Mouse (Mus musculus): Measurements from ENCODE around the gene Steap3. TPM values are rescaled to one million over a fixed set of nuclear protein-coding genes. Genes with fewer than 3 reads are reported as not detected.

Gene Steap3
- polyA plus RNA-seq, 1 experiment from 2014 or later: 42.6 TPM

GRCm38 (mm10) chr1:120168674-120169073 lies 103.8 kb downstream of the Steap3 start:
- no peak overlapping the region for H3K4me2 ChIP-seq (ENCODE audit: low read depth, low read length)
- ATAC-seq (ENCODE audit: low read depth): no peak
- no peaks in the 10 kb centered on the region for H3K36me3 ChIP-seq (ENCODE audit: control insufficient read depth, insufficient read depth)
- H3K9ac ChIP-seq (ENCODE audit: low read depth, low read length): no peak overlapping the region
- H3K4me3 ChIP-seq (ENCODE audit: low read depth, low read length): no peak overlapping the region
- WGBS (ENCODE audit: insufficient replicate concordance): 77% methylated on average over 7 of the region's 7 CpGs
- no peaks in the 10 kb centered on the region for H3K4me1 ChIP-seq (ENCODE audit: control insufficient read depth, low read depth, low read length)
- no peaks in the 10 kb centered on the region for H3K9me3 ChIP-seq (replicated peaks; ENCODE audit: control insufficient read depth, low read length)
- no peak overlapping the region for H3K27ac ChIP-seq (ENCODE audit: low read length)
- no peaks in the 10 kb centered on the region for H3K27me3 ChIP-seq (ENCODE audit: control insufficient read depth, insufficient read depth, low read depth, low read length)

DNA sequence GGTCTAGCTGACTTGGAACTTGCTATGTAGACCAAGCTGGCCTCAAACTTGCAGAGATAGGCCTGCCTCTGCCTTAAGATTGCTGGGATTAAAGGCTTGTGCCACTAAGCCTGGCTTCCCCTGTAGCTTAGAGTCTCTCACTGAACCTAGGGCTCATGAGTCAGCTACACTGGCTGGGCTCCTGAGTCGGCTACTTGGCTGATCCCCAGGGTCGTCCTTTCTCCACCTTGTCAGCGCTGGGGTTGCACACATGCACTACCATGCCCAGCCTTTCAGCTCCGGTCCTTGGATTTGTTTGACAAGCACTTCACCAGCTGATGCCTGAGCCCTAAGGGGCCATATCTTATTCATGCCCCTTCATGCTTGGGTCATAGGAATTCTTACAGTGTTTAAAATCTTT lies 104.5 kb downstream of the Steap3 start:
- 68% methylated on average over 4 of the region's 4 CpGs for WGBS (ENCODE audit: insufficient replicate concordance)

DNA sequence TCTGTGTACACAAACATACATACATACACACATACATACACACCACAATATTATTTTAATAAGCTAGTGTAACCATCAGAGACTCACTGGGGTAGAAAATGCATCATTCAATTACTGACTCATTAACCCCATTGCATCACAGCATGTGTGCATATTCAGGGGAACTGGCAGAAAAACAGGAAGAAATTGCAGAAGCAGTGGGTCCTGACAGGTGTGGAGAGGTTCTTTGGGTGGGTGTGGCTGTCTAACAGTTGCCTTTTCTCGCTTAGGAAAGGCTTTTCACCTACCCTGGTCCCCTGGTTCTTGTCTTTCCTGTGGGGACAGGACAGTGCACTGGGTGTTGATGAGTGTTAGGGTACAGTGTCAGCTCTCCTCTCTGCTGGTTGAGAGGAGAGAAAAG lies 109.9 kb downstream of the Steap3 start:
- no peak for ATAC-seq (ENCODE audit: low read depth)
- Histone ChIP-seq H3K4me3 (ENCODE audit: low read depth, low read length) (no peak overlapping the region), H3K4me2 (ENCODE audit: low read depth, low read length) (no peak overlapping the region), H3K9me3 (replicated peaks; ENCODE audit: control insufficient read depth, low read length) (no peaks in the 10 kb centered on the region), H3K36me3 (ENCODE audit: control insufficient read depth, insufficient read depth) (no peaks in the 10 kb centered on the region), H3K27me3 (ENCODE audit: control insufficient read depth, insufficient read depth, low read depth, low read length) (no peaks in the 10 kb centered on the region), H3K27ac (ENCODE audit: low read length) (no peak overlapping the region), H3K9ac (ENCODE audit: low read depth, low read length) (no peak overlapping the region), H3K4me1 (ENCODE audit: control insufficient read depth, low read depth, low read length) (no peaks in the 10 kb centered on the region)
- WGBS (ENCODE audit: insufficient replicate concordance): 33% methylated on average over 1 of the region's 1 CpGs

More for the DNA sequence above, 104.5 kb downstream of the Steap3 start:
- H3K4me3 ChIP-seq (ENCODE audit: low read depth, low read length): no peak overlapping the region
- no peak overlapping the region for H3K27ac ChIP-seq (ENCODE audit: low read length)
- H3K36me3 ChIP-seq (ENCODE audit: control insufficient read depth, insufficient read depth): no peaks in the 10 kb centered on the region
- no peak for ATAC-seq (ENCODE audit: low read depth)
- H3K4me2 ChIP-seq (ENCODE audit: low read depth, low read length): no peak overlapping the region
- no peaks in the 10 kb centered on the region for H3K9me3 ChIP-seq (replicated peaks; ENCODE audit: control insufficient read depth, low read length)
- H3K27me3 ChIP-seq (ENCODE audit: control insufficient read depth, insufficient read depth, low read depth, low read length): no peaks in the 10 kb centered on the region
- H3K4me1 ChIP-seq (ENCODE audit: control insufficient read depth, low read depth, low read length): no peaks in the 10 kb centered on the region
- H3K9ac ChIP-seq (ENCODE audit: low read depth, low read length): no peak overlapping the region

- no peak for ATAC-seq (ENCODE audit: low read depth)
- Histone ChIP-seq H3K4me2 (ENCODE audit: low read depth, low read length) (no peak overlapping the region), H3K27ac (ENCODE audit: low read length) (no peak overlapping the region), H3K27me3 (ENCODE audit: control insufficient read depth, insufficient read depth, low read depth, low read length) (no peaks in the 10 kb centered on the region), H3K4me3 (ENCODE audit: low read depth, low read length) (no peak overlapping the region), H3K9me3 (replicated peaks; ENCODE audit: control insufficient read depth, low read length) (no peaks in the 10 kb centered on the region), H3K36me3 (ENCODE audit: control insufficient read depth, insufficient read depth) (no peaks in the 10 kb centered on the region), H3K9ac (ENCODE audit: low read depth, low read length) (no peak overlapping the region), H3K4me1 (ENCODE audit: control insufficient read depth, low read depth, low read length) (no peaks in the 10 kb centered on the region)
- WGBS (ENCODE audit: insufficient replicate concordance): 68% methylated on average over 5 of the region's 5 CpGs
These were observed 111.0 kb downstream of the Steap3 start for GRCm38 (mm10) chr1:120161502-120161901.

- no peaks in the 10 kb centered on the region for H3K36me3 ChIP-seq (ENCODE audit: control insufficient read depth, insufficient read depth)
- H3K9ac ChIP-seq (ENCODE audit: low read depth, low read length): no peak overlapping the region
- no peaks in the 10 kb centered on the region for H3K27me3 ChIP-seq (ENCODE audit: control insufficient read depth, insufficient read depth, low read depth, low read length)
- no peak overlapping the region for H3K4me3 ChIP-seq (ENCODE audit: low read depth, low read length)
- H3K9me3 ChIP-seq (replicated peaks; ENCODE audit: control insufficient read depth, low read length): no peaks in the 10 kb centered on the region
- no peak overlapping the region for H3K4me2 ChIP-seq (ENCODE audit: low read depth, low read length)
- no peak overlapping the region for H3K27ac ChIP-seq (ENCODE audit: low read length)
- WGBS (ENCODE audit: insufficient replicate concordance): 77% methylated on average over 9 of the region's 9 CpGs
- no peaks in the 10 kb centered on the region for H3K4me1 ChIP-seq (ENCODE audit: control insufficient read depth, low read depth, low read length)
- no peak for ATAC-seq (ENCODE audit: low read depth)
These were observed 113.9 kb downstream of the Steap3 start for GRCm38 (mm10) chr1:120158474-120159127.

GRCm38 (mm10) chr1:120155325-120155724 lies 117.2 kb downstream of the Steap3 start:
- 8% methylated on average over 1 of the region's 1 CpGs for WGBS (ENCODE audit: insufficient replicate concordance)
- no peak for ATAC-seq (ENCODE audit: low read depth)
- H3K4me1 ChIP-seq (ENCODE audit: control insufficient read depth, low read depth, low read length): no peaks in the 10 kb centered on the region
- H3K9me3 ChIP-seq (replicated peaks; ENCODE audit: control insufficient read depth, low read length): no peaks in the 10 kb centered on the region
- H3K27ac ChIP-seq (ENCODE audit: low read length): no peak overlapping the region
- no peaks in the 10 kb centered on the region for H3K36me3 ChIP-seq (ENCODE audit: control insufficient read depth, insufficient read depth)
- H3K4me3 ChIP-seq (ENCODE audit: low read depth, low read length): no peak overlapping the region
- no peak overlapping the region for H3K9ac ChIP-seq (ENCODE audit: low read depth, low read length)
- no peak overlapping the region for H3K4me2 ChIP-seq (ENCODE audit: low read depth, low read length)
- H3K27me3 ChIP-seq (ENCODE audit: control insufficient read depth, insufficient read depth, low read depth, low read length): no peaks in the 10 kb centered on the region

GRCm38 (mm10) chr1:120154232-120154631 lies 118.3 kb downstream of the Steap3 start:
- no peaks in the 10 kb centered on the region for H3K9me3 ChIP-seq (replicated peaks; ENCODE audit: control insufficient read depth, low read length)
- H3K4me3 ChIP-seq (ENCODE audit: low read depth, low read length): no peak overlapping the region
- no peak overlapping the region for H3K27ac ChIP-seq (ENCODE audit: low read length)
- no peaks in the 10 kb centered on the region for H3K4me1 ChIP-seq (ENCODE audit: control insufficient read depth, low read depth, low read length)
- H3K4me2 ChIP-seq (ENCODE audit: low read depth, low read length): no peak overlapping the region
- H3K27me3 ChIP-seq (ENCODE audit: control insufficient read depth, insufficient read depth, low read depth, low read length): no peaks in the 10 kb centered on the region
- no peaks in the 10 kb centered on the region for H3K36me3 ChIP-seq (ENCODE audit: control insufficient read depth, insufficient read depth)
- ATAC-seq (ENCODE audit: low read depth): no peak
- no peak overlapping the region for H3K9ac ChIP-seq (ENCODE audit: low read depth, low read length)

DNA sequence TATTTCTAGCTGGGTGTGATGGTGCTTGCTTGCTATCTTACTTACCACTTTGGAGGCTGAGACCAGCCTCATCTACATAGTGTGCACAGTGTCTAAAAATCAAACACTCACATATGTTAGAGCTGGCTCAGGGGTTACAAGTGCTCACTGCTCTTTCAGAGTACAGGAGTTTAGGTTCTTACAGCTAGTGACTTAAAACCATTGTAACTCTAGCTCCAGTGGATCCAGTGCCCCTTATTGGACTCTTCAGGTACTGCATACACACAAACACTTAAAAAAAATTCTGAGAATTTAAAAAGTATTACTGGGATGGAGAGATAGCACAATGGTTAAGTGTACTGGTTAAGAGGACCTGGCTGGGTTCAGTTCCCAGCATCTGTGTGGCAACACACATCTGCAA lies 125.5 kb downstream of the Steap3 start:
- H3K36me3 ChIP-seq (ENCODE audit: control insufficient read depth, insufficient read depth): no peaks in the 10 kb centered on the region
- H3K4me1 ChIP-seq (ENCODE audit: control insufficient read depth, low read depth, low read length): no peaks in the 10 kb centered on the region
- no peaks in the 10 kb centered on the region for H3K27me3 ChIP-seq (ENCODE audit: control insufficient read depth, insufficient read depth, low read depth, low read length)
- no peak overlapping the region for H3K27ac ChIP-seq (ENCODE audit: low read length)
- no peaks in the 10 kb centered on the region for H3K9me3 ChIP-seq (replicated peaks; ENCODE audit: control insufficient read depth, low read length)
- no peak overlapping the region for H3K4me2 ChIP-seq (ENCODE audit: low read depth, low read length)
- no peak for ATAC-seq (ENCODE audit: low read depth)
- no peak overlapping the region for H3K4me3 ChIP-seq (ENCODE audit: low read depth, low read length)
- H3K9ac ChIP-seq (ENCODE audit: low read depth, low read length): no peak overlapping the region

- no peak for ATAC-seq (ENCODE audit: low read depth)
- no peak overlapping the region for H3K4me2 ChIP-seq (ENCODE audit: low read depth, low read length)
- no peak overlapping the region for H3K27ac ChIP-seq (ENCODE audit: low read length)
- H3K27me3 ChIP-seq (ENCODE audit: control insufficient read depth, insufficient read depth, low read depth, low read length): no peaks in the 10 kb centered on the region
- no peak overlapping the region for H3K4me3 ChIP-seq (ENCODE audit: low read depth, low read length)
- no peaks in the 10 kb centered on the region for H3K36me3 ChIP-seq (ENCODE audit: control insufficient read depth, insufficient read depth)
- H3K4me1 ChIP-seq (ENCODE audit: control insufficient read depth, low read depth, low read length): no peaks in the 10 kb centered on the region
- 73% methylated on average over 8 of the region's 8 CpGs for WGBS (ENCODE audit: insufficient replicate concordance)
- no peaks in the 10 kb centered on the region for H3K9me3 ChIP-seq (replicated peaks; ENCODE audit: control insufficient read depth, low read length)
- no peak overlapping the region for H3K9ac ChIP-seq (ENCODE audit: low read depth, low read length)
These were observed 126.8 kb downstream of the Steap3 start for GRCm38 (mm10) chr1:120145527-120146216.
